Mouse (Mus musculus): ENCODE results near the gene H2-Oa. TPM values are rescaled to one million over a fixed set of nuclear protein-coding genes. Genes with fewer than 3 reads are reported as not detected.

H2-Oa gene
- polyA plus RNA-seq (2012) = 0.04 and 0.14 TPM in 2 replicates

DNA sequence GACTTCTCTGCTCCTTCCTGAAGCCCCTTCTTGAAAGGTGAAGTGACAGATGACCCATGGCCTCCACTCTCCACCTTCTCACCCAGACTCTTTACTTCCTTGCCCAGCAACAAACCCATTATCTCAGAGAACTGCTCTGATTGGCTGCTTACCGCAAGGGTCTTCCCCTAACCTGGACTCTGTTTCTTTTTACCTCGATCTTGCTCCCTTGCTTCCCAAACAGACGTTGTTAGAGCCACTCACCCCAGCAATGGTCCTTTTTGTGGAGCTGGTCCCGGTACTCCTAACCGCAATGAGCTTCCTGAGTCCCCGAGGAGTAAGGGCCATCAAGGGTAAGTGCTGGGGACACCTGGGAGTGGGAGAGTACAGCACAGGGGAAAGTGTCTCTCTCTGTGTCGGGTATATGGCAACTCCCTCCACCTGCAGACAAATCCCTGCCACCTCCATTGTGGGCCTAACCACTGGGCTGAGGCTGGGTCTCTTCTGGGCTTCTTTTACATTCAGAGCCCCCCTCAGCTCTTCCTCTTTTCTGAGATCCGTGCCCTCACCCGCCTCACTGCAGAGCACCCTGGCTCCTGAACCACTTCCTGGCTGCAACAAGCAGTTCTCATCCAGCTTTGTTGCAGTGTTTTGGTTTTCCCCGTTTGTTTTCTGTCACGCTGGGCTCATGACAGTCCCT, at the start of gene H2-Oa:
Gene H2-Oa, plus strand, starts transcription at position 144 of the 679 bp plus-strand sequence.
- Histone ChIP-seq H3K4me1 (ENCODE audit: control insufficient read depth) (peaks cover 25% of the 10 kb centered on the region), H3K4me3 (replicated peaks) (no peak within 1 kb of the TSS)

DNA sequence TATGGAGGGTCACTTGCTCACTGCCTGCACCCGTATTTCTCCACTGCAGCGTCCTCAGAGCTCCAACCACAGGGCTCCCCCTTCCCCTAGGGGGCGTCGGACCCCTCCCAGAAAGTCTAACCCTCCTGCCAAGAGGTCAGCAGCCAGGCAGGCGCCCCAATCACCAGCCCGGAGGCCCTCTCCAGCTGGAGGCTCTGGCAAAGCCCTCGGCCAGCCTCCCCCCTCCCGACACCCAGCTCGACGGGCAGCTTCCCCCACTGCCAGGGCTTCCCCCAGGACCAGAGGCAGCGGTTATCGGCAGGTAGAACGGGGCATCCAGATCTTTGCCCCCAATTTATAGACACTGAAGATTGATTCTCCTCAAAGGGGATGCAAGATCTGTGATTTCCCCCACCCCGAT, 46.2 kb upstream of the H2-Oa start:
- Histone ChIP-seq H3K4me1 (ENCODE audit: control insufficient read depth) (no peaks in the 10 kb centered on the region), H3K9me3 (ENCODE audit: control insufficient read depth, low read length) (peaks cover 7% of the 10 kb centered on the region), H3K4me3 (replicated peaks) (no peak overlapping the region), H3K36me3 (ENCODE audit: control insufficient read depth) (no peaks in the 10 kb centered on the region), H3K27me3 (ENCODE audit: control insufficient read depth) (peaks cover 12% of the 10 kb centered on the region)
- TF ChIP-seq GATA1 (IDR thresholded peaks at IDR 0.05; ENCODE audit: low read length) = no peak
- TF ChIP-seq TAL1 (IDR thresholded peaks at IDR 0.05; ENCODE audit: low read length) = no peak

More for the DNA sequence above, at the start of gene H2-Oa:
- TF ChIP-seq TAL1 (IDR thresholded peaks at IDR 0.05; ENCODE audit: low read length) (no peak), GATA1 (IDR thresholded peaks at IDR 0.05; ENCODE audit: low read length) (no peak)
- Histone ChIP-seq H3K36me3 (ENCODE audit: control insufficient read depth) (no peaks in the 10 kb centered on the region), H3K27me3 (ENCODE audit: control insufficient read depth) (peaks cover 17% of the 10 kb centered on the region), H3K9me3 (ENCODE audit: control insufficient read depth, low read length) (no peaks in the 10 kb centered on the region)

DNA sequence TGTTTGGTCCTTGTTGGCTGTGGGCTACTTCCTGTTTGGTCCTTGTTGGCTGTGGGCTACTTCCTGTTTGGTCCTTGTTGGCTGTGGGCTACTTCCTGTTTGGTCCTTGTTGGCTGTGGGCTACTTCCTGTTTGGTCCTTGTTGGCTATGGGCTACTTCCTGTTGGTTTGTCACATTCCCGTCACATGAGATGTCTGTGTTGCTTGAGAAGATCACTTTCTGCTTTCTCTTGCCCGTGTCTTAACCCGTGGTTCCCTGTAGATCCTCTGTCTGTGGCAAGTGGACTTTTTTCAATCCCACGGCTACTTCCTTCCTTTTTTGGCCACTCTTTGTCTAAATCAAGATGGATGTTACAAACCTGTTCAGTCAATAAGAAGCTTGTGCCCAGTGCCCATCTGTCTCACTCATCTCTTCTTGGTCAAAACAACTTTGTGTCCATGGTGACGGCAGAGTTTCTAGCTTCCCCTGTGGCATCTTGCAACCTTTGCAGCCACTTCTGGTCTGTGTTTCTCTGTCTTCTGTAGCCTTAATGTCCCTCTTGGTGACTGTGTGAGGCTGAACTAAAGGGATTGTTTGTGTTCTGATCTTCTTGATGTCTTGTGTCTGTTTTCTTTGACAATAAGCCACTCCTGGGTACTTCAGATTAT, 44.6 kb upstream of the H2-Oa start:
- Histone ChIP-seq H3K9me3 (ENCODE audit: control insufficient read depth, low read length) (peaks cover 7% of the 10 kb centered on the region), H3K4me1 (ENCODE audit: control insufficient read depth) (no peaks in the 10 kb centered on the region), H3K27me3 (ENCODE audit: control insufficient read depth) (no peaks in the 10 kb centered on the region), H3K36me3 (ENCODE audit: control insufficient read depth) (no peaks in the 10 kb centered on the region), H3K4me3 (replicated peaks) (no peak overlapping the region)
- no peak for TF ChIP-seq GATA1 (IDR thresholded peaks at IDR 0.05; ENCODE audit: low read length)
- TF ChIP-seq TAL1 (IDR thresholded peaks at IDR 0.05; ENCODE audit: low read length) = no peak

DNA sequence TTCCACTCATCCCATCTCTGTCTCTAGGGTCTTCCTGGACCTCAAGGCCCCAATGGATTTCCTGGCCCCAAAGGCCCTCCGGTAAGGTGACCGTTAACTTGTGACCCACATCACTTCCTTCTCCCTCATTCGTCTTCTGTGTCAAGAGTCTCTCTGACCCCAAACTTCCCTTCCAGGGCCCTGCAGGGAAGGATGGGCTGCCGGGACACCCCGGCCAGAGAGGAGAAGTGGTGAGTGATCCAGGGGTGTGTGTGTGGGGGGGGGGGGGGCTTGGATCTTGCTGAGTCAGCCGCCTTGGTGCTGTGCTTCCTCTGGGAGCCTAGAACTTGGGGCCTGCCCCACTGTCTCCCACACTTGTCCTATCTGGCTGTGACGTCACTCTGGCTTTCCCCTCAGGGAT, 34.9 kb upstream of the H2-Oa start:
- H3K9me3 ChIP-seq (ENCODE audit: control insufficient read depth, low read length) = no peaks in the 10 kb centered on the region
- H3K36me3 ChIP-seq (ENCODE audit: control insufficient read depth) = no peaks in the 10 kb centered on the region
- no peak overlapping the region for H3K4me3 ChIP-seq (replicated peaks)
- TF ChIP-seq TAL1 (IDR thresholded peaks at IDR 0.05; ENCODE audit: low read length) (no peak), GATA1 (IDR thresholded peaks at IDR 0.05; ENCODE audit: low read length) (no peak)
- no peaks in the 10 kb centered on the region for H3K27me3 ChIP-seq (ENCODE audit: control insufficient read depth)
- H3K4me1 ChIP-seq (ENCODE audit: control insufficient read depth) = no peaks in the 10 kb centered on the region

DNA sequence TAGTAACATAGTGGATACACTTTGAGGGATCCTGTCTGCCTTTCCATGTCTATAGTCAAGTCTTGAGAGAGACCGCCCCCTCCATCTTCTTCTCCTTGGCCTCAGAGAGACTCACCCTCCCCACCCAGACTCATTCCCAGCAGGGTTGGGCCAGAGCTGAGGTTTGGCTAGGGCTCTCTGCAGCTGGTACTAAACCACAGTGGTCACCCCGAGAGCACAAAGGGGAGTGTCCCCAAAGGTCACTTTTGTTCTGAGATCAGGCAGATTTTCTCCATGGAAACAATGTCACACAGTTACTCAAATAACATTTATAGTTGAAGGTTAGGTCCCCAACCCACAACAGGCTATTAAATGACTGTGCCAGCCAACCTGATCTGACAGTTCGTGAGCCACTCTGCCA, 23.3 kb upstream of the H2-Oa start:
- Histone ChIP-seq H3K4me3 (replicated peaks) (no peak overlapping the region), H3K36me3 (ENCODE audit: control insufficient read depth) (no peaks in the 10 kb centered on the region), H3K9me3 (ENCODE audit: control insufficient read depth, low read length) (no peaks in the 10 kb centered on the region), H3K4me1 (ENCODE audit: control insufficient read depth) (no peaks in the 10 kb centered on the region), H3K27me3 (ENCODE audit: control insufficient read depth) (no peaks in the 10 kb centered on the region)
- no peak for TF ChIP-seq TAL1 (IDR thresholded peaks at IDR 0.05; ENCODE audit: low read length)
- TF ChIP-seq GATA1 (IDR thresholded peaks at IDR 0.05; ENCODE audit: low read length) = no peak

DNA sequence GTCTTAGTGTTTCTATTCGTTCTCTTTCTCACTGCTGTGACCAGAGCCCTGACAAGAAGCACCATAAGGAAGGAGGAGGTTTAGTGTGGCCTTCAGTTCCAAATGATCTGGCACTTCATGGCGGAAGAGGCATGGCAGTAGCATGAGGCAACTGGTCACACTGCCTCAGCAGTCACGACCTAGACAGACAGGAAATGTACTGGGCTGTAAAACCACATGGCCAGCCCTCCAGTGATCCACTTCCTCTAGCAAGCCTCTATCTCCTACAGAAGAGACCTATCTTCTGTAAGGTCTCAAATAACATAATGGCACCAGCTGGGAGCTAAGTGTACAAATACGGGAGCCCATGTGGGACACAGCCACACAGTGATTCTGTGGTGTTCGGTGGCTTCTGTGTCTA, 20.0 kb upstream of the H2-Oa start:
- no peak for TF ChIP-seq GATA1 (IDR thresholded peaks at IDR 0.05; ENCODE audit: low read length)
- no peak for TF ChIP-seq TAL1 (IDR thresholded peaks at IDR 0.05; ENCODE audit: low read length)
- Histone ChIP-seq H3K36me3 (ENCODE audit: control insufficient read depth) (no peaks in the 10 kb centered on the region), H3K9me3 (ENCODE audit: control insufficient read depth, low read length) (no peaks in the 10 kb centered on the region), H3K4me3 (replicated peaks) (no peak overlapping the region), H3K27me3 (ENCODE audit: control insufficient read depth) (peaks cover 15% of the 10 kb centered on the region), H3K4me1 (ENCODE audit: control insufficient read depth) (no peaks in the 10 kb centered on the region)

DNA sequence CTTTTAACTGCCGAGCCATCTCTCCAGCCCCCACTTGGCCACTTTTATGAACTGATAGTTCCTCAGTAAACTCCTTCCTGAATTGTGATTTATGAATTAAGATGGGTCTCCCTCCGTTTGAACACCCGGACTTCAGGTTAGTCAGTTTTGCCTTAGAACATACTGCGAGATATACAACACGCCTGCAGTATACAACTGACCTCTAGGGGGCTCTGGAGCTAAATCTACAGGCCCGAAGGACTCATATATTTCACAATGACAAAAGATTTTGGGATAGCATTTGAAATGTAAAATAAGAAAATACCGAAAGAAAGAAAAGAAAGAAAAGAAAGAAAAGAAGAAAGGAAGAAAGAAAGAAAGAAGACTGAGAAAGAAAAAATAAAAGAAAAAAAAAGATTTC, 16.9 kb upstream of the H2-Oa start:
- TF ChIP-seq GATA1 (IDR thresholded peaks at IDR 0.05; ENCODE audit: low read length) = no peak
- no peak for TF ChIP-seq TAL1 (IDR thresholded peaks at IDR 0.05; ENCODE audit: low read length)
- no peaks in the 10 kb centered on the region for H3K36me3 ChIP-seq (ENCODE audit: control insufficient read depth)
- H3K4me3 ChIP-seq (replicated peaks) = no peak overlapping the region
- H3K9me3 ChIP-seq (ENCODE audit: control insufficient read depth, low read length) = no peaks in the 10 kb centered on the region
- peaks cover 6% of the 10 kb centered on the region for H3K4me1 ChIP-seq (ENCODE audit: control insufficient read depth)
- H3K27me3 ChIP-seq (ENCODE audit: control insufficient read depth) = peaks cover 19% of the 10 kb centered on the region

DNA sequence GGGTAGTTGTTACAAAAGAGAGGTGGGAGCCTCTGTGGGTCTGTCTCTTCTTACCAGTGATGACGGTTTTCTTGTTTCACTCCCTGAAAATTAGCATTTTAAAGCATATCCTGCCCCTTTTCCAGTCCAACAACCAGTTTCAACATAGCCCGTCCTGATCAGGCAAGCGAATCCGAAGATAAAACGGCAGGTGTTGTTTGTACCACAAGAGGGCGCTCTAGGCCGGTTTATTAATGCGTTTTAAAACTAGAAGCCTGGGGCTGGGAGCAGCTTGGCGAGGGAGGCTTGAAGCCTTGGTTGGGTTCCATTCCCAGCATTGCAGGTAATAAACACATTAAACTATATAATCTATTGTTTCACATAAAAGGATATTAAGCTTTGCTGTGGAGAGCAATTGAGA, 14.6 kb upstream of the H2-Oa start:
- H3K36me3 ChIP-seq (ENCODE audit: control insufficient read depth) = no peaks in the 10 kb centered on the region

DNA sequence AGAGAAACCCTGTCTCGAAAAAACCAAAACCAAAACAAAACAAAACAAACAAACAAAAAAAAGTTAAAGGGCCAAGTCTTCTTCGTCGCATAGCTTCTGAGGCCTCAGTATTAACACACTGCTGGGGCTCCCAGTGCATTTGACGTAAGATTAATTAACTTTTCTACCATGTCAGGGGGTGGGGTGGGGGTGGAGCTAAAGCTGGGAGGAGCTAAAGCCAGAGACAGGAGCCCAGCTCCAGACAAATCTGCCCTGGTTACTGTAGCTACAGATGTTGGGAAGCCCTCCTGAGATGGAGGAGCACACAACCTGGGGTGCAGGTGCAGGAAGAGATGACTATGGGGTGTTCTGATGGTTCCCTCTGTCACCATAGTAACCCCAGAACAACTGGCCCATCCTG, 14.0 kb upstream of the H2-Oa start:
- H3K27me3 ChIP-seq (ENCODE audit: control insufficient read depth) = peaks cover 19% of the 10 kb centered on the region
- TF ChIP-seq GATA1 (IDR thresholded peaks at IDR 0.05; ENCODE audit: low read length) = no peak
- TF ChIP-seq TAL1 (IDR thresholded peaks at IDR 0.05; ENCODE audit: low read length) = no peak
- no peaks in the 10 kb centered on the region for H3K36me3 ChIP-seq (ENCODE audit: control insufficient read depth)
- no peaks in the 10 kb centered on the region for H3K9me3 ChIP-seq (ENCODE audit: control insufficient read depth, low read length)
- H3K4me1 ChIP-seq (ENCODE audit: control insufficient read depth) = peaks cover 6% of the 10 kb centered on the region
- H3K4me3 ChIP-seq (replicated peaks) = no peak overlapping the region

More for the DNA sequence above, 14.6 kb upstream of the H2-Oa start:
- TF ChIP-seq GATA1 (IDR thresholded peaks at IDR 0.05; ENCODE audit: low read length) (no peak), TAL1 (IDR thresholded peaks at IDR 0.05; ENCODE audit: low read length) (no peak)
- H3K4me1 ChIP-seq (ENCODE audit: control insufficient read depth) = peaks cover 6% of the 10 kb centered on the region
- H3K4me3 ChIP-seq (replicated peaks) = no peak overlapping the region
- peaks cover 19% of the 10 kb centered on the region for H3K27me3 ChIP-seq (ENCODE audit: control insufficient read depth)
- no peaks in the 10 kb centered on the region for H3K9me3 ChIP-seq (ENCODE audit: control insufficient read depth, low read length)
